Mouse (Mus musculus) MEL (cell line): Measurements from ENCODE around the gene Rpl18. TPM values are rescaled to one million over a fixed set of nuclear protein-coding genes. Genes with fewer than 3 reads are reported as not detected.

Experiments
- DNase-seq: peaks from one replicate; pipeline ENCODE4 v3.0.0; 2011; ENCODE audit warnings: low read depth, low spot score
- H3K27ac ChIP-seq: 2 replicates; pipeline ENCODE4 v1.5.1; 2012; ENCODE audit warnings: low read depth, mild to moderate bottlenecking, control low read depth, low read length, moderate library complexity; ENCODE audit not compliant: control insufficient read depth
- H3K27me3 ChIP-seq, 2 experiments: fragments of 150-350 bp in 1 of 2; sonication (generic) in 1 of 2; 2 replicates each; pipeline ENCODE4 v1.6.1; 2012; ENCODE audit warnings: low read length in 2 of 2, mild to moderate bottlenecking in 2 of 2, improper control_type of control experiment in 1 of 2, moderate library complexity in 1 of 2; ENCODE audit not compliant: insufficient read depth in 2 of 2, control insufficient read depth in 1 of 2
- H3K36me3 ChIP-seq, 2 experiments: 2 replicates each; pipeline ENCODE4 v1.6.1; 2012 to 2014; ENCODE audit warnings: low read length in 2 of 2, improper control_type of control experiment in 1 of 2, inconsistent platforms in 1 of 2, mild to moderate bottlenecking in 1 of 2; ENCODE audit not compliant: insufficient read depth in 2 of 2, control insufficient read depth in 1 of 2
- H3K4me1 ChIP-seq, 2 experiments: fragments of 150-350 bp in 1 of 2; sonication (generic) in 1 of 2; 2 replicates each; pipeline ENCODE4 v1.6.1; 2012; ENCODE audit warnings: low read length in 2 of 2, improper control_type of control experiment in 1 of 2, mild to moderate bottlenecking in 1 of 2; ENCODE audit not compliant: insufficient read depth in 2 of 2, control insufficient read depth in 1 of 2
- H3K4me3 ChIP-seq, 2 experiments: fragments of 150-350 bp in 1 of 2; sonication (generic) in 1 of 2; 2 replicates each; pipeline ENCODE4 v1.5.1; 2012; ENCODE audit warnings: low read depth in 2 of 2, low read length in 2 of 2, mild to moderate bottlenecking in 2 of 2, moderate library complexity in 2 of 2, control low read depth in 1 of 2, improper control_type of control experiment in 1 of 2; ENCODE audit not compliant: control insufficient read depth in 1 of 2, insufficient read depth in 1 of 2
- H3K79me2 ChIP-seq: 2 replicates; pipeline ENCODE4 v1.6.1; 2012; ENCODE audit warnings: mild to moderate bottlenecking, low read length, moderate library complexity; ENCODE audit not compliant: control insufficient read depth, poor library complexity, insufficient read depth
- H3K9ac ChIP-seq: 2 replicates; pipeline ENCODE4 v1.6.1; 2012; ENCODE audit warnings: low read depth, mild to moderate bottlenecking, control low read depth, low read length, moderate library complexity; ENCODE audit not compliant: control insufficient read depth, poor library complexity, severe bottlenecking
- H3K9me3 ChIP-seq: fragments of 150-350 bp; sonication (generic); replicated peaks from 2 replicates; pipeline ENCODE4 v1.6.1; 2012; ENCODE audit warnings: mild to moderate bottlenecking, low read length, improper control_type of control experiment, moderate library complexity; ENCODE audit not compliant: insufficient read depth
- CTCF ChIP-seq, 3 experiments: IDR thresholded peaks in 2 of 3; conservative IDR thresholded peaks in 1 of 3; 2 replicates each; pipeline ENCODE4 v1.5.1; 2011 to 2012; ENCODE audit warnings: low read length in 3 of 3, low read depth in 2 of 3, mild to moderate bottlenecking in 2 of 3, improper control_type of control experiment in 1 of 3, inconsistent platforms in 1 of 3, mixed read lengths in 1 of 3, moderate library complexity in 1 of 3; ENCODE audit not compliant: control insufficient read depth in 1 of 3, insufficient read depth in 1 of 3, poor library complexity in 1 of 3, severe bottlenecking in 1 of 3
- GABPA ChIP-seq: IDR thresholded peaks from 2 replicates; pipeline ENCODE4 v1.6.1; 2012; ENCODE audit warnings: low read depth, mild to moderate bottlenecking, inconsistent platforms, low read length, improper control_type of control experiment, moderate library complexity
- MAX ChIP-seq: IDR thresholded peaks from 2 replicates; pipeline ENCODE4 v1.6.1; 2011; ENCODE audit warnings: low read length, improper control_type of control experiment
- MAZ ChIP-seq: IDR thresholded peaks from 2 replicates; pipeline ENCODE4 v1.6.1; 2012; ENCODE audit warnings: low read depth, mild to moderate bottlenecking, inconsistent platforms, low read length, improper control_type of control experiment
- MYC ChIP-seq: IDR thresholded peaks from 2 replicates; pipeline ENCODE4 v1.6.1; 2011; ENCODE audit warnings: low read depth, mild to moderate bottlenecking, low read length, improper control_type of control experiment, moderate library complexity
- NRF1 ChIP-seq: IDR thresholded peaks from 2 replicates; pipeline ENCODE4 v1.6.1; 2014; ENCODE audit warnings: low read depth, mild to moderate bottlenecking, inconsistent platforms, low read length, improper control_type of control experiment, moderate library complexity; ENCODE audit not compliant: poor library complexity, insufficient read depth, severe bottlenecking
- TBP ChIP-seq: IDR thresholded peaks from 2 replicates; pipeline ENCODE4 v1.8.0; 2011; ENCODE audit warnings: low read depth, low read length, improper control_type of control experiment
- TCF12 ChIP-seq: IDR thresholded peaks from 2 replicates; pipeline ENCODE4 v1.6.1; 2014; ENCODE audit warnings: low read depth, mild to moderate bottlenecking, inconsistent platforms, low read length, improper control_type of control experiment, moderate library complexity
- ZKSCAN1 ChIP-seq: IDR thresholded peaks from 2 replicates; pipeline ENCODE4 v1.6.1; 2012; ENCODE audit warnings: low read depth, mild to moderate bottlenecking, inconsistent platforms, low read length, improper control_type of control experiment, moderate library complexity
- ZNF384 ChIP-seq: IDR thresholded peaks from 2 replicates; pipeline ENCODE4 v1.6.1; 2012; ENCODE audit warnings: low read depth, mild to moderate bottlenecking, inconsistent platforms, low read length, improper control_type of control experiment
- polyA plus RNA-seq, 2 experiments: library from polyadenylated mRNA; stranded (reverse) in 1 of 2; unstranded in 1 of 2; fragments of >175 nt in 1 of 2; fragments of >200 nt in 1 of 2; gene quantifications; 2 replicates each; pipeline versions ENCODE4 v1.2.1 to v1.2.4; 2012; ENCODE audit warnings: low replicate concordance in 2 of 2, low read depth in 1 of 2; ENCODE audit not compliant: insufficient read length in 2 of 2, insufficient read depth in 1 of 2, missing spikeins in 1 of 2
- total RNA-seq: library from RNA; depleted of rRNA; stranded (reverse); fragments of 300-350 nt; gene quantifications from 2 replicates; pipeline ENCODE4 v1.2.3, GENCODE M21; 2012; rRNA removed

Gene Rpl18
- total and polyA plus RNA-seq, 3 experiments, result 3,544 to 3,724 TPM; not detected in 1

GRCm38 (mm10) chr7:45765995-45766394, 50.7 kb downstream of the Rpl18 start:
- Histone ChIP-seq H3K27ac (no peak overlapping the region), H3K36me3 (no peaks in the 10 kb centered on the region), H3K79me2 (no peaks in the 10 kb centered on the region), H3K4me3 (no peak overlapping the region), H3K4me1 (no peaks in the 10 kb centered on the region), H3K9me3 (no peaks in the 10 kb centered on the region), H3K27me3 (no peaks in the 10 kb centered on the region; a peak in 1 of 4 replicates), H3K9ac (no peak overlapping the region)
- DNase-seq, result no peak
- no peak for TF ChIP-seq ZNF384
- no peak for TF ChIP-seq TCF12
- no peak for TF ChIP-seq MAZ
- TF ChIP-seq MAX, result no peak

GRCm38 (mm10) chr7:45766764-45767163, 51.5 kb downstream of the Rpl18 start:
- Histone ChIP-seq H3K79me2 (no peaks in the 10 kb centered on the region), H3K9ac (no peak overlapping the region), H3K4me1 (no peaks in the 10 kb centered on the region), H3K36me3 (no peaks in the 10 kb centered on the region), H3K4me3 (no peak overlapping the region), H3K27me3 (peaks cover 2 to 3% of the 10 kb centered on the region in 2 experiments; a peak in 3 of 4 replicates)
- DNase-seq, result no peak
- TF ChIP-seq MYC (no peak), TBP (no peak), ZKSCAN1 (no peak), TCF12 (no peak), GABPA (no peak)
- TF ChIP-seq, all 39 proteins: peak for 0
- Histone ChIP-seq H3K27ac (no peak overlapping the region), H3K9me3 (no peaks in the 10 kb centered on the region)

GRCm38 (mm10) chr7:45767500-45767899, 52.2 kb downstream of the Rpl18 start:
- no peaks in the 10 kb centered on the region for H3K36me3 ChIP-seq
- TF ChIP-seq CTCF (IDR thresholded peaks at IDR 0.05 in 2 of 3, conservative IDR thresholded peaks at IDR 0.05 in 1 of 3; ENCODE audit: control insufficient read depth in 1 of 3, insufficient read depth in 1 of 3, low read depth in 2 of 3, low read length in 3 of 3, poor library complexity in 1 of 3, severe bottlenecking in 1 of 3), result peak in 1 of 3 experiments; percentile 9; a peak in 1 of 6 replicates
- no peak for TF ChIP-seq NRF1
- TF ChIP-seq, all 39 proteins: peak for 1
- no peak overlapping the region for H3K9ac ChIP-seq
- DNase-seq, result no peak
- peaks cover 6% of the 10 kb centered on the region in 2 experiments for H3K27me3 ChIP-seq
- no peaks in the 10 kb centered on the region for H3K4me1 ChIP-seq
- no peaks in the 10 kb centered on the region for H3K9me3 ChIP-seq
- H3K27ac ChIP-seq, result no peak overlapping the region
- H3K4me3 ChIP-seq, result no peak overlapping the region
- H3K79me2 ChIP-seq, result no peaks in the 10 kb centered on the region

Other genes starting within 250 kb of the Rpl18 start
Only the 30 nearest of the 33 such genes appear.
- 0.08 and 0.10 TPM in 2 replicates for gene Dhdh, start 226.7 kb upstream of the Rpl18 start, total RNA-seq
- gene Dhdh, start 226.7 kb upstream of the Rpl18 start, polyA plus RNA-seq, result 1 to 10 TPM in 1 of 2 experiments, not detected in 1; 1.6 TPM
- gene Nucb1, start 205.1 kb upstream of the Rpl18 start, total RNA-seq, result 196 and 224 TPM in 2 replicates
- gene Nucb1, start 205.1 kb upstream of the Rpl18 start, polyA plus RNA-seq, result 100 to 1,000 TPM in 1 of 2 experiments, 10 to 100 TPM in 1; 92.3 to 343 TPM
- gene Ppp1r15a, start 189.2 kb upstream of the Rpl18 start, total RNA-seq, result 27.0 and 27.2 TPM in 2 replicates
- gene Ppp1r15a, start 189.2 kb upstream of the Rpl18 start, polyA plus RNA-seq, result 10 to 100 TPM in 1 of 2 experiments, not detected in 1; 78.0 TPM
- 0.12 and 0.36 TPM in 2 replicates for gene Plekha4, start 189.1 kb upstream of the Rpl18 start, total RNA-seq
- gene Plekha4, start 189.1 kb upstream of the Rpl18 start, polyA plus RNA-seq, result under 1 TPM in 1 of 2 experiments, not detected in 1; 0.65 TPM
- 1.8 and 2.0 TPM in 2 replicates for gene Hsd17b14, start 160.6 kb upstream of the Rpl18 start, total RNA-seq
- 1 to 10 TPM in 1 of 2 experiments, not detected in 1; 9.3 TPM for gene Hsd17b14, start 160.6 kb upstream of the Rpl18 start, polyA plus RNA-seq
- gene Bcat2, start 145.3 kb upstream of the Rpl18 start, total RNA-seq, result 47.4 and 49.4 TPM in 2 replicates
- 100 to 1,000 TPM in 1 of 2 experiments, not detected in 1; 140 TPM for gene Bcat2, start 145.3 kb upstream of the Rpl18 start, polyA plus RNA-seq
- not detected in 2 replicates for gene Fgf21, start 100.0 kb upstream of the Rpl18 start, total RNA-seq
- not detected for gene Fgf21, start 100.0 kb upstream of the Rpl18 start, polyA plus RNA-seq
- 0.07 TPM in 1 of 2 replicates, not detected in the other for gene Fut1, start 98.2 kb upstream of the Rpl18 start, total RNA-seq
- gene Fut1, start 98.2 kb upstream of the Rpl18 start, polyA plus RNA-seq, result under 1 TPM in 1 of 2 experiments, not detected in 1; 0.04 TPM
- not detected in 2 replicates for gene Izumo1, start 93.6 kb upstream of the Rpl18 start, total RNA-seq
- gene Izumo1, start 93.6 kb upstream of the Rpl18 start, polyA plus RNA-seq, result under 1 TPM in 1 of 2 experiments, not detected in 1; 0.04 TPM
- gene Rasip1, start 88.0 kb upstream of the Rpl18 start, total RNA-seq, result 1.1 TPM in 2 replicates
- gene Rasip1, start 88.0 kb upstream of the Rpl18 start, polyA plus RNA-seq, result under 1 TPM in 1 of 2 experiments, not detected in 1; 0.65 TPM
- not detected in 2 replicates for gene Mamstr, start 75.5 kb upstream of the Rpl18 start, total RNA-seq
- gene Mamstr, start 75.5 kb upstream of the Rpl18 start, polyA plus RNA-seq, result not detected
- not detected in 2 replicates for gene Fut2, start 49.1 kb upstream of the Rpl18 start, total RNA-seq
- gene Fut2, start 49.1 kb upstream of the Rpl18 start, polyA plus RNA-seq, result not detected
- gene Ntn5, start 31.4 kb upstream of the Rpl18 start, total RNA-seq, result not detected in 2 replicates
- under 1 TPM in 1 of 2 experiments, not detected in 1; 0.13 TPM for gene Ntn5, start 31.4 kb upstream of the Rpl18 start, polyA plus RNA-seq
- gene Sec1, start 21.1 kb upstream of the Rpl18 start, total RNA-seq, result not detected in 2 replicates
- not detected for gene Sec1, start 21.1 kb upstream of the Rpl18 start, polyA plus RNA-seq
- 0.29 and 0.77 TPM in 2 replicates for gene Car11, start 15.6 kb upstream of the Rpl18 start, total RNA-seq
- gene Car11, start 15.6 kb upstream of the Rpl18 start, polyA plus RNA-seq, result 1 to 10 TPM in 1 of 2 experiments, not detected in 1; 1.5 TPM
- 21.1 and 24.4 TPM in 2 replicates for gene Dbp, start 10.4 kb upstream of the Rpl18 start, total RNA-seq
- gene Dbp, start 10.4 kb upstream of the Rpl18 start, polyA plus RNA-seq, result 10 to 100 TPM in 1 of 2 experiments, not detected in 1; 22.5 TPM
- 18.3 and 21.0 TPM in 2 replicates for gene Sphk2, start 2.5 kb downstream of the Rpl18 start, total RNA-seq
- 10 to 100 TPM in 1 of 2 experiments, not detected in 1; 40.2 TPM for gene Sphk2, start 2.5 kb downstream of the Rpl18 start, polyA plus RNA-seq
- gene Fam83e, start 5.8 kb downstream of the Rpl18 start, total RNA-seq, result 0.95 and 1.0 TPM in 2 replicates
- gene Fam83e, start 5.8 kb downstream of the Rpl18 start, polyA plus RNA-seq, result under 1 TPM in 1 of 2 experiments, not detected in 1; 0.43 TPM
- not detected in 2 replicates for gene Spaca4, start 10.4 kb downstream of the Rpl18 start, total RNA-seq
- under 1 TPM in 1 of 2 experiments, not detected in 1; 0.38 TPM for gene Spaca4, start 10.4 kb downstream of the Rpl18 start, polyA plus RNA-seq
- gene Lmtk3, start 68.3 kb downstream of the Rpl18 start, total RNA-seq, result 0.03 and 0.04 TPM in 2 replicates
- under 1 TPM in 1 of 2 experiments, not detected in 1; 0.40 TPM for gene Lmtk3, start 68.3 kb downstream of the Rpl18 start, polyA plus RNA-seq
- gene Sult2b1, start 69.2 kb downstream of the Rpl18 start, total RNA-seq, result 0.08 and 0.16 TPM in 2 replicates
- gene Sult2b1, start 69.2 kb downstream of the Rpl18 start, polyA plus RNA-seq, result under 1 TPM in 1 of 2 experiments, not detected in 1; 0.47 TPM
- gene Cyth2, start 99.1 kb downstream of the Rpl18 start, total RNA-seq, result 42.6 and 52.9 TPM in 2 replicates
- gene Cyth2, start 99.1 kb downstream of the Rpl18 start, polyA plus RNA-seq, result 10 to 100 TPM in 1 of 2 experiments, not detected in 1; 92.2 TPM
- 0.39 and 0.46 TPM in 2 replicates for gene Kcnj14, start 109.3 kb downstream of the Rpl18 start, total RNA-seq
- gene Kcnj14, start 109.3 kb downstream of the Rpl18 start, polyA plus RNA-seq, result 1 to 10 TPM in 1 of 2 experiments, not detected in 1; 1.3 TPM
- 132 and 173 TPM in 2 replicates for gene Grwd1, start 115.5 kb downstream of the Rpl18 start, total RNA-seq
- 100 to 1,000 TPM in 1 of 2 experiments, 10 to 100 TPM in 1; 82.2 to 108 TPM for gene Grwd1, start 115.5 kb downstream of the Rpl18 start, polyA plus RNA-seq
- gene Kdelr1, start 157.3 kb downstream of the Rpl18 start, total RNA-seq, result 33.2 and 42.3 TPM in 2 replicates
- gene Kdelr1, start 157.3 kb downstream of the Rpl18 start, polyA plus RNA-seq, result 10 to 100 TPM in 1 of 2 experiments, not detected in 1; 60.6 TPM
- 0.16 and 0.19 TPM in 2 replicates for gene Grin2d, start 162.9 kb downstream of the Rpl18 start, total RNA-seq
- gene Grin2d, start 162.9 kb downstream of the Rpl18 start, polyA plus RNA-seq, result under 1 TPM in 1 of 2 experiments, not detected in 1; 0.57 TPM
- 0.33 and 0.46 TPM in 2 replicates for gene Syngr4, start 181.3 kb downstream of the Rpl18 start, total RNA-seq
- gene Syngr4, start 181.3 kb downstream of the Rpl18 start, polyA plus RNA-seq, result 1 to 10 TPM in 1 of 2 experiments, not detected in 1; 1.1 TPM
- gene Tmem143, start 181.5 kb downstream of the Rpl18 start, total RNA-seq, result 10.1 and 10.7 TPM in 2 replicates
- 10 to 100 TPM in 1 of 2 experiments, not detected in 1; 20.1 TPM for gene Tmem143, start 181.5 kb downstream of the Rpl18 start, polyA plus RNA-seq
- gene Emp3, start 205.9 kb downstream of the Rpl18 start, total RNA-seq, result 65.1 and 75.0 TPM in 2 replicates
- gene Emp3, start 205.9 kb downstream of the Rpl18 start, polyA plus RNA-seq, result 100 to 1,000 TPM in 1 of 2 experiments, not detected in 1; 111 TPM
- gene Ccdc114, start 208.6 kb downstream of the Rpl18 start, total RNA-seq, result 0.15 TPM in 1 of 2 replicates, not detected in the other
- under 1 TPM in 1 of 2 experiments, not detected in 1; 0.24 TPM for gene Ccdc114, start 208.6 kb downstream of the Rpl18 start, polyA plus RNA-seq